19 mouse cellular contexts compared by ENCODE assay signal in the genomic region with DNA sequence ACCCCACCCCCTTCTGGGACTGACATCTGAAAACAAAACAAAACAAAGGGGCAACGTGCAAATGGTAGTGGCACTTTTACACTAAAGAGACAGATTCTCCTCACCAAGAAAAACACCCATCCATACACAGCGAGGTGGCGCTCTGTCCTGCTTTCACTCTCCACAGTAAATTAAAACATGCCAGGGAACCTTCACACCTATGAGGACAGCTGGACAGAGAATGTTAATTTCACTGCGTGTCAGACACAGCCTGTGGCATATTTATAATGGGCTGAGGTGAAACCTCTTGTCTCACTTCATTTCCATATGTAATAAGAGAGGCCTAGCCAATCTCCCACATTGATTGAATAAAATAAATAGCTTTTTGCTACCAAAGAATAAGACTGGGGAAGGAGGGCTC.
"Had no signal": no experiment of that assay in that cellular context is flagged by ENCODE, and none has a peak within 500 bp of the region (broad histone marks: within the 10 kb centered on the region; RNA-seq: fewer than 3 reads in every experiment).

No protein-coding gene starts in this region.

- H3K4me1 ChIP-seq: midbrain, embryonic 12.5 days; midbrain, embryonic 15.5 days; neural tube, embryonic 13.5 days had no signal

- ATAC-seq: liver, postnatal 0 days; lung, postnatal 0 days; midbrain, embryonic 15.5 days had no signal

- H3K9me3 ChIP-seq: limb, embryonic 12.5 days; limb, embryonic 15.5 days; midbrain, embryonic 12.5 days; midbrain, embryonic 15.5 days; neural tube, embryonic 13.5 days had no signal

- H3K4me3 ChIP-seq: limb, embryonic 12.5 days; limb, embryonic 15.5 days; midbrain, embryonic 12.5 days; midbrain, embryonic 15.5 days; neural tube, embryonic 13.5 days had no signal

- H3K9ac ChIP-seq: limb, embryonic 12.5 days; limb, embryonic 15.5 days; liver, embryonic 14.5 days; liver, postnatal 0 days; lung, embryonic 14.5 days; midbrain, embryonic 12.5 days; midbrain, embryonic 15.5 days; neural tube, embryonic 13.5 days had no signal

- H3K4me2 ChIP-seq: limb, embryonic 12.5 days; limb, embryonic 15.5 days; liver, embryonic 11.5 days; lung, embryonic 14.5 days; midbrain, embryonic 12.5 days; midbrain, embryonic 15.5 days; neural tube, embryonic 13.5 days had no signal

- H3K27ac ChIP-seq: limb, embryonic 12.5 days; limb, embryonic 15.5 days; liver, embryonic 14.5 days; macrophage; midbrain, embryonic 12.5 days; midbrain, embryonic 15.5 days; neural tube, embryonic 13.5 days had no signal

- H3K36me3 ChIP-seq: limb, embryonic 12.5 days; limb, embryonic 15.5 days; midbrain, embryonic 12.5 days; midbrain, embryonic 15.5 days; neural tube, embryonic 13.5 days had no signal

- H3K27me3 ChIP-seq: limb, embryonic 12.5 days; limb, embryonic 15.5 days; midbrain, embryonic 12.5 days; midbrain, embryonic 15.5 days; neural tube, embryonic 13.5 days had no signal

- DNase-seq: kidney, adult 2 months; kidney, postnatal 10 days; kidney, postnatal 36 days; left cerebral cortex, postnatal 4 days; liver, postnatal 0 days; lung, embryonic 14.5 days; retina, postnatal 1 day; thymus, adult 2 months; thymus, postnatal 14 days; thymus, postnatal 4 days had no signal
